Mouse (Mus musculus) lung, postnatal 0 days (tissue): ENCODE data around the gene Fbn1.

Experiments used
- CTCF ChIP-seq: IDR thresholded peaks from 2 replicates; pipeline ENCODE4 v1.5.1; 2016; ENCODE audit warnings: antibody characterized with exemption, mild to moderate bottlenecking
- EP300 ChIP-seq: IDR thresholded peaks from 2 replicates; pipeline ENCODE4 v1.6.1; 2016; ENCODE audit warnings: antibody characterized with exemption, mild to moderate bottlenecking, control low read depth

GRCm38 (mm10) chr2:125375301-125375700 lies 132.5 kb downstream of the Fbn1 start:
- TF ChIP-seq CTCF, result no peak
- no peak for TF ChIP-seq EP300
